Mouse (Mus musculus) WW6 (cell line): ENCODE measurements at regions not wholly inside any gene's neighbourhood (a gene's known extent, or its start where the extent isn't known, plus 50 kb on each side); places are given as distances from the start of the nearest gene placed in this dataset.

Source experiments
- DNase-seq: peaks from one replicate; pipeline ENCODE4 v3.0.0-alpha.2; 2013; ENCODE audit warnings: low read depth, low spot score

- DNase-seq = no peak
Observed at GRCm38 (mm10) chr15:52095629-52096190, 1789.0 kb upstream of the Gm7489 start.

GRCm38 (mm10) chr15:52108761-52109160, 1775.9 kb upstream of the Gm7489 start:
- no peak for DNase-seq

- DNase-seq = no peak
Observed at GRCm38 (mm10) chr15:52114368-52115036, 1770.2 kb upstream of the Gm7489 start.

GRCm38 (mm10) chr15:52136693-52137092, 1748.0 kb upstream of the Gm7489 start:
- no peak for DNase-seq

DNA sequence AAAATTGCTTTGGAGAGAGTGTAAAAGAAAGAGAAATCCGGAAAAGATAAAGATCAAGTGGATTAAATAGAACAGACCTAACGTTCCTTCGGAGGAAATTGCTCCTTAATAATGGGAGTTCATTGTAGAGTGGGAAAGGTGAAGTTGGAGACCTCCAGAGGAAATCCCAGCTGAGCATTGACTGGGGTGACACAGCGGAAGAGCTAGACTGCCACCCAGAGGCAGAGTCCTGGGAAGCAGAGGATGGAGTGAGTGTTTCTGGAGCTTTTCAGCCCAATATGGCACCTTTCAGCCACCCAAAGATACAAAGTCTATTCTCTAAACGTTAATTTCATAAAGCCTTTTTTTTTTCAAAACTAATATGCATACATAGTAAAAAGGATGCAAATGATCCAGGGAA, 1731.3 kb upstream of the Gm7489 start:
- DNase-seq = peak; percentile 26

DNA sequence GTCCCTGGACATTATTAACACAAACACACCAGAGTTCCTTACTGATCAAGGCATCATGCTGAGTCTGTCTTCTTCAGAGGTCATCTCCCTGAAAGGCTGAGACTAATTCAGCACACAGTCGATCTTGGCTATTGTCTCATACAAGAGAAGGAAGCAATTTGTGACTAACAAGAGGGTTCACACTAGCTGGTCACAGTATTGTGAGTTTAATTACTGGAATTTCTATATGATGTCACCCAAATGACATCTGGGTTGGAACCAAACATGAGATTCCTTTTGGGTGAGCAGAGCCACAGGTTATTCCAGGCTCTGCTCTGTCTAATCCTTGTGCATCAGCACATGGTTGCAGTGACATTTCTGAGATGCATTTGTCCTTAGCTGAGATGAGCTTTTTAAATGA, 1728.9 kb upstream of the Gm7489 start:
- no peak for DNase-seq

DNA sequence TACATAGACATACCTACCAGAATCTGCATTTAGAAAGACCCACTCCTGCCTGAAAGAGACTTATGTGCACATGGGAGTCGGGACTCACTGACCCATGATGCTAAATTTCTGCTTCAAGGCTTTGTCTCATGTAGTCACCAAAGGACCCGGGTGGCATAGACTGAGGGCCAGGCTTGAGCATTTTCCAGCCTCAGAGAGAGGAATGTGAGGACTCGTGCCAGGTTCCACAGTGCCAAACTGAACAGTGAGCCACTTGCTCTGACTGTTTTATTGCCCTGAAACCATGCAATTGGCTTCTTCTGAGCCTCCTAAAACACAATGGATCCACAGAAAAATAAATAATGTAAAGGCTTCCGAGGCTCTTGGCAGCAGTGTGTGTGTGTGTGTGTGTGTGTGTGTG, 1727.9 kb upstream of the Gm7489 start:
- DNase-seq = no peak

DNA sequence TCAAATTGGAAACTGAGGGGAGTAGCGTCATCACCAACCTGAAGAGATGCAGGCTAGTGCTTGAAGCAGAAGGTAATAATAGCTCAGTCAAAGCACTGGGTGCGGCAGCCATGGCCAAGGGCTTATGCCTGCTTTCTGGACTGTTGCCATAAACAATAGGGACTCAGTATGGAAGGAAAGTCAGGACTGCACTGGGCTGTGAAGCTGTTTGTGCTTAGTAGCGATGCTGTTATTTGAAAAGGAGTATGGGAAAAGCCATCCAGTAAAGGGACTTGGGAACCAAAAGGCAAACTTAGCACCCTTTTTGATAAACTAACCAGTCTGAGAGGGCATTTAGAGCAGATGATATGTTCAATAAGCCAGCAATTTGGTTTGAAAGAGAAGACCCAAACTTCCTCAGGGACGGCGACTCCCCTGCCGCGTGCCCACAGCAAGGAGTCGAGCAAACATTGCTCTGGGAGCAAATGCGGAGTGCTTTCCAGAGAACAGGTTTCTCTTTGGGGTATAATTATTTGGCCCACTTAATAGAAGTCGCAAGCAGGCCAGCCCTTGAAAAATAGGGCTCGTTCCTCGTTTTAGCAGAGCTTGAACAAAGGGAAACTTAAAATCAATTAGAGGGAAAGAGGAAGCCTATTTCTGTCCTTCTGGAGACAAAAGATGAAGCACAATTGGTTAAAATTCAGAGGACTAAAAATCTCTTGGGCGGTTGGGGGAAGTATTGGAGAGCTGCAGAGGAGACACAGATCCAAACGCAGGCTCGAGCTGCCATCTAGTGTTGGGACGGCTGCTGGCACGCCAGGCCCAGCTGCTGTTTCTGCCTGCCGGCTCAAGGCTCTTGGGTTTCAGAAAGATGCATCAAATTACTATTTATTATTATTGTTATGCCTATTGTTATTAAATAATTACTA, 1724.3 kb upstream of the Gm7489 start:
- peak; percentile 36 for DNase-seq

DNA sequence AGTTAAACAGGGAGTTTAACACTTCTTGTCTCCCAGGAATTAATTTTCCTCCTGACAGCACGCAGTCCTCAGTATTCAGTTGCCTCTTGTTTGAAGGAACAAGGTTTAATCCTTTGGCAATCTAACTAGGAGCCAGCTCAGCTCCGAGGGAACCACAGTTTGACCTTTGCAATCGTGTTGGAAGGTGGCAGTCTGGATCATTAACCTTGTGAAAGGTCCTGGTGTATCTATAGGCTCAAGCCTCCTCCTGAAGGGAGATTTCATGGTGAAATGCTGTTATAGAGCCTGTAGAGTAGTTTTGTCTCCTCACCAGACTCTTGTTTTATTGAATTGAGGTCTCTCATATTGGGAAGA, 1723.6 kb upstream of the Gm7489 start:
- DNase-seq = no peak

- DNase-seq = no peak
Observed at GRCm38 (mm10) chr15:52161568-52162316, 1723.0 kb upstream of the Gm7489 start.

GRCm38 (mm10) chr15:52166144-52166543, 1718.6 kb upstream of the Gm7489 start:
- no peak for DNase-seq

DNA sequence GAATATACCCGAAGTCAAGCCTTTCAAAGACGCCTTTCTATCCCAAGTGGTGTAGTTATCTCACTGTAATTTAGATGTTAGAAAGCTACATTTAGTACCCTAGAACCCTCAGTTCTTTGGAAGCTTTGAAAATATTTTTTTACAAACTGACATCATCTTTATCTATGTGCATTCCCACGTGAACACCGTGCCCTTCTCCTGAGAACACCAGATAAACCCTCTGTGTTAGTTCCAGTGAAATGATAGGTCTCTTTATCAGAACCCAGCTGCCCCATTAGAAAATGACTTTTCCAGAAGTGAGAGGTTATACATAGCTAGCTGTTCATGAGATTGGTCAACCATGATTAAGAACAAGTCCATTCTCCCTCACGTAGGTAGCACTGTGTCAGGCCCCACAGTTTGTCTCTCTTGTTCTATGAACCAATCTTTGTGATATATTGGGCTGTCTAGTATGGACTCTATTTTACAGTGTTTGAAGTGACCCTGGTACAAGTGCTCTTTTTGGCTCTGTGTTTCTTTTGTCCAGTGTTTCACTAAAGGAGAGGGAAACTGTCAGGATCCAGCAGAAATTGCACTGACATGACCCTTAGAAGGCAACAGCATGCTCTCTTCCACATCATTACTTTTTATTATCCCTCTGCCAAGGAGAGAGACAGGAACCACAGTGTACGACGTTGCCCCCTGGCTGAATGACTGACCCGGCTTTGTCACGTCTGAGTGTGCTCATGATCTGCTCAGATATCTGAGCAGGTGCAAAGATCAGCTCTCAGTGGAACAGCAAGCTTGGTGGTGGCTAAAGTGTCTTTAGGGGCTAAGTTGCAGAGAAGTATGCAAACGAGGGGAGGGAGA, 1717.9 kb upstream of the Gm7489 start:
- no peak for DNase-seq

DNA sequence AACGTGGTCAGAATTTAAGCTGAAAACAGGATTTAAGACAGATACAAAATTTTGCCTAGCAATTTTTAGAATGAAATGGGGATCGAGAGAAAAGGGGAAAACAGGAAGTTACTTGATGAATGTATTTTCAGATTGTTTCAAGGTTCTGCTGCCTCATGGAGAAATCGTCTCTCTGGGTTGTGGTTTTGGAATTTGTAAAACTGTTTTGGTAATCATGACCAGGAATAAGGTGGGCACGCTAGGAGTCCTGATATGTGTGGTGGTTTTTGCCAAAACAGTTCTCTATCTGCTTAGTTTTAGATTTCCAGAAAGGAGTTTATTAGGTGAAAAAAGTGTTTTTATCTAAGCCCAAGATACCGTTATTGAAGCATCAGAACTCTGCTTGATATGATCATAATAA, 1716.9 kb upstream of the Gm7489 start:
- DNase-seq = no peak

- no peak for DNase-seq
Observed at GRCm38 (mm10) chr15:52176951-52177350, 1707.8 kb upstream of the Gm7489 start.

DNA sequence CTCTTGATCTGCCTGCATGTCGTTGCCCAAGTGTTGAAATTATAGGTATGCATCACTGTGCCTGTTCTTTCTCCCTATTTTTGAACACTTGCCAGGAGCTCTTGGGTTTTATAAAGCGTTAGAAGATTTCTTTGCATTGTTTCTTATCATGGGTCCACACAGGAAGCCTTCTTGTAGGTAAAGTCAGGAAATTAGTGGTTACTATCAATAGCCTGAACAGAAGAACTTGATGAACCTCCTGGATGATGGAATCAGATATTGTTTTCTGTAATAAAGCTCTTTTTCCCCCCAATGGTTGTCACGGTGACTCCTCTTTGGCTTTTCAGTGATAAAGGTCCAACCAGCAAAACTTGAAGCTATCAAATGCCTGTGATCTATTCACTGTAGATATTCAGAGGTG, 1706.0 kb upstream of the Gm7489 start:
- DNase-seq = no peak

DNA sequence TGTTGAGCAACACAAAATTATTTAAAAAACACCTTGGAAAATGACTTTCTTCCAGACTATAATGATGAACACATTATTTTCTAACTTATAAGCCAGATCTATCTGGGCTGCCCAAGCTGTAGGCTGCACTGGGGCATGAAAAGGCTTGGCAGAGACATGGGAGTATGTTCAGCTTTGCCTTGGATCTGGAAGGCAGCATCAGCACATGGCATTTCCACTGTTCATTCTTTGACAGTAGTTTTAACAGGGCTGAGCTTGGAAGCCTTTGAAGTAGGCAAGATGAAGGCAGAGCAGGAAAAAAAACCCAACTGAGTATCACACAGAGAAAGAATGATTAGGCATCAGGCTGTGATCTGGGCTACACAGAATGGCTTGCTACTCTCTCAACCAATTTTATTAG, 1705.3 kb upstream of the Gm7489 start:
- DNase-seq = no peak

DNA sequence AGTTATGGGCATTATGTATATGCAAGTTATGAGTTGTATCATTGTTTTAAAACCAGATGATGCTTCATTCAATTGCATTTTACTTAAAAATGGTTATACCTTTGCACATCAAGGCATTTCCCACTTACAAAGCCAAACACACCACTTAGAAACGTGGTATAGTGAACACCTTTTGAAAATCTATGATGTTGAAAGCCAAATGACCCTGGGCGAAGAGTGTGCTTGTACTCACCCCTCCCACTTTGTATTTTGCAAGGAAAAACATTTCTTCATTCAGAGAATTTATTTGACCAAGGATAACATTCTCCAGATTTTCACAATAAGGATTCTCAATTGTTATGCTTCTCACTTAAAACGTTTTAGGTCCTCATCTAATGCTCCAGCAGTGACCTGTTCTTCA, 1693.5 kb upstream of the Gm7489 start:
- no peak for DNase-seq

- no peak for DNase-seq
Observed at GRCm38 (mm10) chr15:52207271-52207670, 1677.4 kb upstream of the Gm7489 start.

- DNase-seq = no peak
Observed at GRCm38 (mm10) chr15:52232442-52232841, 1652.3 kb upstream of the Gm7489 start.

- no peak for DNase-seq
Observed at GRCm38 (mm10) chr15:52236220-52236619, 1648.5 kb upstream of the Gm7489 start.

DNA sequence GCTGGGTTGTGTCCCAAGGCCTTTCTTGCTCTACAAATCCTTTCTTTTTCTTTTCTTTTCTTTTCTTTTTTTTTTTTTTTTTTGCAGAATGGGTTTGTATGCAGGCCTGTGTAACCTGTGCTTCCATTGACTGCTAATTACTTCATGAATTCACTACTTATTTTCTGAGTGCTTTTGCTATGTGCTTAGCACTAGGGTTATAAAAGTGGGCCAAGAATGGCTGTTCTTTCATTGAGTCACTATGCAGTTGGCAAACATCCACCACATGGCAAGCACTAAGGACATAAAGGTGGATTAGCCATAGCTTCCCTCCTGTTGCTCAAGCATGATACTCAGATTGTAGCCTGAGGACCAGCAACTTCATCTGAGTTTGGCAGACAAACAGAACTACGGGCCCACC, 1641.8 kb upstream of the Gm7489 start:
- no peak for DNase-seq
